Mouse (Mus musculus) stomach, embryonic 14.5 days (tissue): ENCODE measurements around the gene Pigs. TPM values are rescaled to one million over a fixed set of nuclear protein-coding genes. Genes with fewer than 3 reads are reported as not detected.

ENCODE experiments used
- ATAC-seq: fragments of 200-750 bp; cut with Nextera tagmentation; 2 replicates; pipeline ENCODE4 v1.8.0; 2017; ENCODE audit warnings: low read depth, moderate TSS enrichment; ENCODE audit not compliant: insufficient number of reproducible peaks, insufficient read depth, low FRiP score
- H3K27ac ChIP-seq: fragments of 300-500 bp; sonication (generic); 2 replicates; pipeline ENCODE4 v1.5.1; 2014; ENCODE audit warnings: mild to moderate bottlenecking, low read length, moderate library complexity, mixed read lengths
- H3K27me3 ChIP-seq: fragments of 300-500 bp; sonication (generic); 2 replicates; pipeline ENCODE4 v1.6.1; 2014; ENCODE audit warnings: low read length, control low read depth, mixed read lengths; ENCODE audit not compliant: control insufficient read depth, insufficient read depth
- H3K36me3 ChIP-seq: fragments of 300-500 bp; sonication (generic); 2 replicates; pipeline ENCODE4 v1.6.1; 2014; ENCODE audit warnings: mild to moderate bottlenecking, control low read depth, low read length, moderate library complexity, mixed read lengths; ENCODE audit not compliant: control insufficient read depth, insufficient read depth
- H3K4me1 ChIP-seq: fragments of 300-500 bp; sonication (generic); 2 replicates; pipeline ENCODE4 v1.6.1; 2014; ENCODE audit warnings: low read length, control low read depth, mixed read lengths; ENCODE audit not compliant: control insufficient read depth, insufficient read depth
- H3K4me2 ChIP-seq: fragments of 300-500 bp; sonication (generic); replicated peaks from 2 replicates; pipeline ENCODE4 v1.6.1; 2014; ENCODE audit warnings: low read depth, low read length, control low read depth
- H3K4me3 ChIP-seq: fragments of 300-500 bp; sonication (generic); 2 replicates; pipeline ENCODE4 v1.5.1; 2014; ENCODE audit warnings: low read depth, low read length, control low read depth
- H3K9ac ChIP-seq: fragments of 300-500 bp; sonication (generic); replicated peaks from 2 replicates; pipeline ENCODE4 v1.6.1; 2014; ENCODE audit warnings: low read depth, mild to moderate bottlenecking, control low read depth, low read length, moderate library complexity, mixed read lengths
- H3K9me3 ChIP-seq: fragments of 300-500 bp; sonication (generic); 2 replicates; pipeline ENCODE4 v1.6.1; 2016; ENCODE audit warnings: low read depth, low read length, control low read depth; ENCODE audit not compliant: control insufficient read depth
- WGBS: fragments of 180-500 bp; shearing (Covaris S2); extraction: QIAGEN DNeasy Blood & Tissue Kit; methylation state at CpG from one replicate; pipeline ENCODE4 v1.1.7; 2014; 5-methylcytosine and 5-hydroxymethylcytosine counted together
- polyA plus RNA-seq: library from polyadenylated mRNA; unstranded; fragments of >200 nt; fragmentation: Nextera tagmentation; extraction: Ambion mirVana; gene quantifications from 2 replicates; pipeline ENCODE4 v1.2.1, GENCODE M21; 2014

Pigs gene
- polyA plus RNA-seq, 1 experiment from 2014 or later = 67.7 TPM

DNA sequence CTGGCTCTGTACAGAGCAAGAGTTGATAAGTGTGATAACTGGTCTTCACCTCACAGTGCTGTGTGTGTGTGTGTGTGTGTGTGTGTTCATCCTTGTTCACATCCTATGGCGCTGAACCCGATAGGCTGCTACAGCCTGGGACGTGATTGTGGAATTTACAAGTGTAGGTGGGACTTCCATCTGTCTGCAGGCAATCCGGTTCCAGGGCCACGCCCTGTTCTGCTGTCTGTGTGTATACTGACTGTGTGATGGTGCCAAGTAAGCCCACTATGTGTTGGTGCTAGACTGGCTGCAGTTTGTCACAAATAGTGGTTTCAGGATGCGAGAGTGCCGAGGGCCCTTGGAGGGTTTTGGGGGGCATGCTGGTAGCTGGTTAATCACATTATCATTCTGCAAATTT lies 54.1 kb downstream of the Pigs start:
- H3K4me2 ChIP-seq = no peak overlapping the region
- ATAC-seq = no peak
- H3K27me3 ChIP-seq = no peaks in the 10 kb centered on the region
- 74% methylated on average over 7 of the region's 7 CpGs for WGBS
- no peaks in the 10 kb centered on the region for H3K9me3 ChIP-seq
- H3K4me3 ChIP-seq = no peak overlapping the region
- no peaks in the 10 kb centered on the region for H3K4me1 ChIP-seq
- no peaks in the 10 kb centered on the region for H3K36me3 ChIP-seq
- H3K9ac ChIP-seq = no peak overlapping the region
- H3K27ac ChIP-seq = no peak overlapping the region

DNA sequence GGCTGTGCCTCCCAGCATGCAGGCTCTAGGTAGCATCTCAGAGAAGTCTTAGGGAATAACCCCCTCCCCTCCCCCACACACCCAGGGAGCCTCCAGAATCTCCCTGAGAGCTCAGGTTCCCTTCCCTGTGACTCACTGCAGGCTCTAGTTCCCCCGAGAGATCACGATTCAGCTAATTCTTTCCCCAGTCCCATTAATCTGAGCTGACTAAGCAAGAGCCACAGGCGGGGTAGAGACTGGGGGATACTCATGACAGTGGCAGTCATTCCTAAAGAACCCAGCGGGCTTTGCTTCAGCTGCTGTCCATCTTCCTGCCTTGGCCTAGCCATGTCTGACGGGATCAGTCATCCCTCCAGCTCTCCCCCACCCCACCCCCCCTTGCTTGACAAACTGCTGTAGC lies 54.5 kb downstream of the Pigs start:
- no peak overlapping the region for H3K4me3 ChIP-seq
- H3K4me1 ChIP-seq = no peaks in the 10 kb centered on the region
- H3K9me3 ChIP-seq = no peaks in the 10 kb centered on the region
- no peak overlapping the region for H3K27ac ChIP-seq
- H3K36me3 ChIP-seq = no peaks in the 10 kb centered on the region
- no peak for ATAC-seq
- 24% methylated on average over 5 of the region's 5 CpGs for WGBS
- no peak overlapping the region for H3K4me2 ChIP-seq
- no peaks in the 10 kb centered on the region for H3K27me3 ChIP-seq
- H3K9ac ChIP-seq = no peak overlapping the region

DNA sequence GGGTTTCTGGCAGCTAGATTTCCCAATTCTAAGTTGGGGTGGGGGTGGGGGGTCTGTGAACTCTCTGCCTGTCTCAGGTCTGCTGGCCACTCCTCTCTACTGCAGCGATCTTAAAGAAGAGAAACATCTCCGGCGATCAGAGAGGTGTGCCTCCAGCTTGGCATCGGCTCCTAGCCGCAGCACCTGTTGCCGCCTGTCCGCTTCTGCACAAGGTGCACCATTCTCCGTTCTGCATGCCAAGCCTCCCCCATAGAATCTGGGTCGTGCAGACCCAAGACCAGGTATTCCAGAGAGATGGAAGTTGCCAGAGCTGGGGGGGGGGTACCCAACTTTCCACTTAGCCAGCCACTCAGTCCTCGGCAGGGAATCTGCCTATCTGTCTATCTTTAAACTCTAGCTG lies 57.6 kb downstream of the Pigs start:
- H3K4me3 ChIP-seq = no peak overlapping the region
- no peaks in the 10 kb centered on the region for H3K36me3 ChIP-seq
- 79% methylated on average over 10 of the region's 10 CpGs for WGBS
- ATAC-seq = no peak
- no peak overlapping the region for H3K9ac ChIP-seq
- H3K27me3 ChIP-seq = no peaks in the 10 kb centered on the region
- H3K9me3 ChIP-seq = no peaks in the 10 kb centered on the region
- no peak overlapping the region for H3K27ac ChIP-seq
- no peak overlapping the region for H3K4me2 ChIP-seq
- H3K4me1 ChIP-seq = no peaks in the 10 kb centered on the region

DNA sequence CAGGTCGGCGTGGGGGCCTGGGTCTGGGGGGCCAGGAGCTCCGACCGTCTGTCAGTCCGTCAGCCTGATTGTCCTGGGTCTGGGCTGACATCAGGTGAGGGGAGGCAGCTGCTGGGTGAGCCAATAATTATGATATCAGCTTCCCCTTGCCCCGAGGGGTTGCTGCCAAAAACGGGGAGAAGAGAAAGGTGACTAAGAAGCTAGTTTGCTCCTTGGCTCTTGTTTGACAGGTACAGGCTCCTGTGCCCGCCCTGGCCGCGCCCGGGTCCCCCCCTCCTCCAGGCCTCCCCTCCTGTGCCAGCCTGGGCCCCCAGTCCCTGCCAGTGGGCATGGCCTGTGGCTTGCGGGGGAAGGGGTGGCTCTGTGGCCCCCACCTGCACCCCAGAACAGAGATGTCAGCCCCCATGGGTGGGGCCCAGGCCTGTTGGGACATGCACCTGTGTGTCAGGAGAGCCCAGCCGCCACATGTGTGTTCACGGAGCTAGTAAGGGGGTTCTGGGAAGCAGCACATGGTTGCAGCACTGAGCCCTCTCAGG lies 58.4 kb downstream of the Pigs start, which contains the start of gene Foxn1:
Gene Foxn1, minus strand, starts transcription at position 51 of the 536 bp plus-strand sequence.
- WGBS = 68% methylated on average over 14 of the region's 14 CpGs
- ATAC-seq = no peak
- no peak within 1 kb of the TSS for H3K4me3 ChIP-seq

More for the DNA sequence above, 58.4 kb downstream of the Pigs start, which contains the start of gene Foxn1:
- H3K9me3 ChIP-seq = no peaks in the 10 kb centered on the region
- no peak within 1 kb of the TSS for H3K27ac ChIP-seq
- H3K36me3 ChIP-seq = no peaks in the 10 kb centered on the region
- no peaks in the 10 kb centered on the region for H3K27me3 ChIP-seq
- no peaks in the 10 kb centered on the region for H3K4me1 ChIP-seq
- H3K9ac ChIP-seq = no peak within 1 kb of the TSS
- no peak within 1 kb of the TSS for H3K4me2 ChIP-seq

Other genes with a start within 250 kb of the Pigs start
- 33.4 and 33.5 TPM in 2 replicates for gene Eral1, start 248.0 kb upstream of the Pigs start, polyA plus RNA-seq
- 15.2 and 16.4 TPM in 2 replicates for gene Fam222b, start 233.8 kb upstream of the Pigs start, polyA plus RNA-seq
- 53.5 and 54.7 TPM in 2 replicates for gene Traf4, start 162.8 kb upstream of the Pigs start, polyA plus RNA-seq
- 16.0 and 17.4 TPM in 2 replicates for gene Nek8, start 151.7 kb upstream of the Pigs start, polyA plus RNA-seq
- gene Tlcd1, start 151.7 kb upstream of the Pigs start, polyA plus RNA-seq = 27.1 and 28.0 TPM in 2 replicates
- 1,708 and 1,741 TPM in 2 replicates for gene Rpl23a, start 144.8 kb upstream of the Pigs start, polyA plus RNA-seq
- 156 and 171 TPM in 2 replicates for gene Rab34, start 140.0 kb upstream of the Pigs start, polyA plus RNA-seq
- 2.7 and 3.3 TPM in 2 replicates for gene Proca1, start 135.0 kb upstream of the Pigs start, polyA plus RNA-seq
- gene Sdf2, start 82.7 kb upstream of the Pigs start, polyA plus RNA-seq = 101 and 102 TPM in 2 replicates
- 25.3 and 26.2 TPM in 2 replicates for gene Supt6, start 82.4 kb upstream of the Pigs start, polyA plus RNA-seq
- 98.3 and 98.7 TPM in 2 replicates for gene 2610507B11Rik, start 66.7 kb upstream of the Pigs start, polyA plus RNA-seq
- 0.17 and 0.32 TPM in 2 replicates for gene BC030499, start 37.6 kb upstream of the Pigs start, polyA plus RNA-seq
- 40.5 and 44.6 TPM in 2 replicates for gene Spag5, start 26.9 kb upstream of the Pigs start, polyA plus RNA-seq
- 18.8 and 21.2 TPM in 2 replicates for gene Aldoc, start 5.4 kb upstream of the Pigs start, polyA plus RNA-seq
- 45.9 and 47.5 TPM in 2 replicates for gene Unc119, start 15.1 kb downstream of the Pigs start, polyA plus RNA-seq
- gene Foxn1, start 58.1 kb downstream of the Pigs start, polyA plus RNA-seq = 0.45 and 0.64 TPM in 2 replicates
- gene Slc13a2, start 93.8 kb downstream of the Pigs start, polyA plus RNA-seq = 0.10 TPM in 2 replicates
- 12.9 and 14.3 TPM in 2 replicates for gene Slc46a1, start 137.3 kb downstream of the Pigs start, polyA plus RNA-seq
- gene Sarm1, start 169.3 kb downstream of the Pigs start, polyA plus RNA-seq = 2.1 and 3.6 TPM in 2 replicates
- 0.81 and 5.4 TPM in 2 replicates for gene Vtn, start 170.7 kb downstream of the Pigs start, polyA plus RNA-seq
- not detected in 2 replicates for gene Sebox, start 175.0 kb downstream of the Pigs start, polyA plus RNA-seq
- gene Tmem199, start 183.8 kb downstream of the Pigs start, polyA plus RNA-seq = 52.1 and 52.9 TPM in 2 replicates
- 131 and 135 TPM in 2 replicates for gene Poldip2, start 183.8 kb downstream of the Pigs start, polyA plus RNA-seq
- gene Tnfaip1, start 207.9 kb downstream of the Pigs start, polyA plus RNA-seq = 81.2 and 82.9 TPM in 2 replicates
- 126 and 142 TPM in 2 replicates for gene Ift20, start 207.9 kb downstream of the Pigs start, polyA plus RNA-seq
- 88.5 and 113 TPM in 2 replicates for gene Tmem97, start 222.4 kb downstream of the Pigs start, polyA plus RNA-seq